Mouse (Mus musculus) kidney, embryonic 16.5 days (tissue): ENCODE results near the gene Prm3. TPM values are rescaled to one million over a fixed set of nuclear protein-coding genes. Genes with fewer than 3 reads are reported as not detected.
A peak's percentile ranks its signal among the peaks of the same experiment; 100 is the strongest.

ENCODE experiments used
- ATAC-seq: fragments of 200-750 bp; cut with Nextera tagmentation; 2 replicates; pipeline ENCODE4 v1.8.0; 2017; ENCODE audit warnings: moderate TSS enrichment; ENCODE audit not compliant: low FRiP score, low TSS enrichment
- H3K27ac ChIP-seq: fragments of 300-500 bp; sonication (generic); 2 replicates; pipeline ENCODE4 v1.5.1; 2014; ENCODE audit warnings: low read length
- H3K27me3 ChIP-seq: fragments of 300-500 bp; sonication (generic); 2 replicates; pipeline ENCODE4 v1.6.1; 2014; ENCODE audit warnings: low read length, control low read depth, mixed read lengths; ENCODE audit not compliant: insufficient read depth
- H3K36me3 ChIP-seq: fragments of 300-500 bp; sonication (generic); 2 replicates; pipeline ENCODE4 v1.6.1; 2014; ENCODE audit warnings: low read length, control low read depth, mixed read lengths; ENCODE audit not compliant: insufficient read depth
- H3K4me1 ChIP-seq: fragments of 300-500 bp; sonication (generic); 2 replicates; pipeline ENCODE4 v1.6.1; 2014; ENCODE audit warnings: low read length, control low read depth, mixed read lengths; ENCODE audit not compliant: insufficient read depth
- H3K4me2 ChIP-seq: fragments of 300-500 bp; sonication (generic); replicated peaks from 2 replicates; pipeline ENCODE4 v1.6.1; 2014; ENCODE audit warnings: low read depth, low read length
- H3K4me3 ChIP-seq: fragments of 300-500 bp; sonication (generic); 2 replicates; pipeline ENCODE4 v1.5.1; 2014; ENCODE audit warnings: mild to moderate bottlenecking, low read length
- H3K9ac ChIP-seq: fragments of 300-500 bp; sonication (generic); replicated peaks from 2 replicates; pipeline ENCODE4 v1.6.1; 2014; ENCODE audit warnings: low read length
- H3K9me3 ChIP-seq: fragments of 300-500 bp; sonication (generic); 2 replicates; pipeline ENCODE4 v1.6.1; 2016; ENCODE audit warnings: low read length, control low read depth
- WGBS: fragments of 180-500 bp; shearing (Covaris S2); extraction: QIAGEN DNeasy Blood & Tissue Kit; methylation state at CpG from one replicate; pipeline ENCODE4 v1.1.7; 2014; 5-methylcytosine and 5-hydroxymethylcytosine counted together
- polyA plus RNA-seq: library from polyadenylated mRNA; unstranded; fragments of >200 nt; fragmentation: Nextera tagmentation; extraction: Ambion mirVana; gene quantifications from 2 replicates; pipeline ENCODE4 v1.2.1, GENCODE M21; 2015

Prm3 gene
- polyA plus RNA-seq, 1 experiment from 2014 or later: not detected

DNA sequence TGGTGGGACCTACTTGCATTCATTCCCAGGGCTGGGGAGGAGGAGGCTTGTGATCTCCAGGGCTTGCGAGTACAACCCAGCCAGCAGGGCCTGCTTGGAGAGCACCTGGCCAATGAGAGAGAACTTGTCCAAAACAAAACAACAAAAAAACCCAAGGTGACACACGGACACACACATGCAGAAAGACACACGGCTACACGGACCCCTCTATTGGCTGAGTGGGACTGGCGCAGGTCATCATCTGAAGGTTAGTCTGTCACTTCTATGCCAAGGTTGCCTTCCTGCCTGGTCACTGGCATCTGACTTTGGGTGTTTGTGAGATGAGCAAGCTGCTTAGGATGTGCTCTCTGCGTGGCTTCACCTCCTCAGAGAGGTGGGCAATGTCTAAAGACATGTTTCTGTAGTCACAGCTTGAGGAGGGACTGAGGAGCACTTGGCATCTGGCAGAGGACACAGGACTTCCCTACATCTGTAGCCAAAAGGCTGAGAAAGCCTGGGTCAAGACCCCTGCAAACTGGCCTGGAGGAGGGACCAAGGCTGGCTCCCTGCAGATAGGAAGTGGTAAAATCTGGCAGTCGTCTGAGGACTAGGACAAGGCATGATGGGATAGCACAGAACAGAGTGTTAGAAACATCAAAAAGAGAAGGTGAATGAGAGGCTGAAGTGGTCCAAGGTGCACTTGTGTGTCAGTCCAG lies 37.2 kb upstream of the Prm3 start:
- ATAC-seq: no peak
- Histone ChIP-seq H3K36me3 (no peaks in the 10 kb centered on the region), H3K27me3 (no peaks in the 10 kb centered on the region), H3K9me3 (no peaks in the 10 kb centered on the region), H3K4me2 (no peak overlapping the region), H3K4me1 (0 out of 2 replicates have a peak, but pooled peaks cover 7% of the 10 kb centered on the region), H3K4me3 (no peak overlapping the region), H3K27ac (no peak overlapping the region), H3K9ac (no peak overlapping the region)
- WGBS: 78% methylated on average over 7 of the region's 7 CpGs

DNA sequence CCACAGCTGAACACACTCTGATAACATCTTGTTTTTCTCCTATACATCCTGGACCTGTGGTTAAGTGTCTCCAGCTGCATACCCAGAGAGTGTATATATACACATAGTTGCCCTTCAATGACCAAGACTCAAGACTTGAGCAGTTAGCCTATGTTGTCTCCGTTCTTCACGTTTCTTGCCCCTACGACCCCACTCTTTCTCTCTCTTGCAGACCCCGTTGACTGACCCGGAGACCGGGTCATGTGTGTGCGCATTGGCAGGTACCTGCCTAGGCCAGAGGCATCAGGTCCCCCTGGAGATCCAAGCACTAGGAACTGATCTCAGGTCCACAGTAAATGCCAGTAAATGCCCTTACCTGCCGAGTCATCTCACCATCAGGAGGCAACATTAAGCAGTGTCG lies 36.6 kb upstream of the Prm3 start:
- WGBS: 90% methylated on average over 9 of the region's 9 CpGs
- H3K4me3 ChIP-seq: no peak overlapping the region
- H3K9me3 ChIP-seq: no peaks in the 10 kb centered on the region
- no peak for ATAC-seq
- no peak overlapping the region for H3K27ac ChIP-seq
- H3K4me1 ChIP-seq: 0 out of 2 replicates have a peak, but pooled peaks cover 7% of the 10 kb centered on the region
- H3K36me3 ChIP-seq: no peaks in the 10 kb centered on the region
- no peak overlapping the region for H3K4me2 ChIP-seq
- no peaks in the 10 kb centered on the region for H3K27me3 ChIP-seq
- no peak overlapping the region for H3K9ac ChIP-seq

DNA sequence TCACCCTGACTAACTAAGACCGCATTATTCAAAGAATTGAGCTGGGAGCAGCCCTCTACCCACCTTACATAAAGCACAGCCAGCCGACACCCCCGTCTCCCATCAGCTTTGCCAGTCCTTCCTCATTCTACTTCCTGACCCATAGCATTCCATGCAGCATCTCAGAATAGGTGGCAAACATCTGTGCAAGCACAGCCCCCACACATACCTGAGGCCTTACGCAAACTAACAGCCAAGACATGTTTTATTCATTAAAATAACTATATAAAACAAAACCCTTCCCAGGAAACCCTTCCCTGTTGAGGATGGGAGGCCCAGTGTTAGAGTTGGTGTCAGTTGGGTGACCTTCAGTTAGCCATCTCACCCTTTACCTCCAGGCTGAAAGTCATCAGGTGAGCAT lies 35.1 kb upstream of the Prm3 start:
- Histone ChIP-seq H3K4me1 (0 out of 2 replicates have a peak, but pooled peaks cover 7% of the 10 kb centered on the region), H3K36me3 (no peaks in the 10 kb centered on the region), H3K4me2 (no peak overlapping the region), H3K9ac (no peak overlapping the region), H3K9me3 (no peaks in the 10 kb centered on the region), H3K27me3 (no peaks in the 10 kb centered on the region), H3K27ac (no peak overlapping the region), H3K4me3 (no peak overlapping the region)
- no peak for ATAC-seq
- WGBS: 74% methylated on average over 4 of the region's 4 CpGs

DNA sequence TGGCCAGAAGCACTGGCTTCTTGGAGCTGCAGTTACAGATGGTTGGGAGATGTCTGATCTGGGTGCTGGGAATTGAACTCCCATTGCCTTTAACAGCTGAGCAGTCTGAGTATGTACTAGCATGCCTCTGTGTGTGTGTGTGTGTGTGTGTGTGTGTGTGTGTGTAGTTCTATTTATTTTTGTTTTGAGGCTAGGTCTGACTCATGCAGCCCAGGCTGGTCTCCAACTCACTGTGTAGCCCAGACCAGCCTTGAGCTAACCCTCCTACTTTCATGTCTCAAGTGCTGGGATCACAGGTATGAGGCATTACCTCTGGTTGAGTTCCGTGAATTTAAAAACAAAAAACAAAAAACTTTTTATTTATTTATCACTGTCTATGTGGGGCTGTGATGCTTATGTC lies 33.8 kb upstream of the Prm3 start:
- 74% methylated on average over 1 of the region's 1 CpGs for WGBS
- Histone ChIP-seq H3K9ac (no peak overlapping the region), H3K4me2 (no peak overlapping the region), H3K27ac (no peak overlapping the region), H3K27me3 (no peaks in the 10 kb centered on the region), H3K9me3 (no peaks in the 10 kb centered on the region), H3K4me1 (0 out of 2 replicates have a peak, but pooled peaks cover 7% of the 10 kb centered on the region), H3K36me3 (no peaks in the 10 kb centered on the region), H3K4me3 (no peak overlapping the region)
- ATAC-seq: no peak

DNA sequence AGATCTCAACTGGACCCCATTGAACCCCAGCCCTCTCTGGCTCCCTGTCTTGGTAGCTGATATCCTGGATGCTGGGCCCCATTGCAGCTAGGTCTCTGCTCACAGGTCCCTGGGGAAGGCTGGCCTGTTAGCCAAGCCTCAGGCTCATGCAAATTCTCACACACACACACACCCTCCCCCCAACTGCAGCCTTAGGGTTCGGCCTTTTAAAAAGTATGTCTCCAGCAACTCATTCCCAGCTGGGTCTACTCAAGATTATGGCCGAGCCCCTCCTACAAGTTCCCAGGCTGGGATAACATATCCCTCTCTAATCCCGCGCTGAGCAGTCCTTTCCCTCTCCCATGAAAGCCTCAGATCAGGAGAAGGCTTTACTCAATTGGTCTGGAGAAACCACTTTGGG lies 30.7 kb upstream of the Prm3 start:
- Histone ChIP-seq H3K9me3 (no peaks in the 10 kb centered on the region), H3K4me1 (0 out of 2 replicates have a peak, but pooled peaks cover 7% of the 10 kb centered on the region), H3K27ac (peak overlapping the region; percentile 45; the same call in 1 of the 2 replicates), H3K9ac (no peak overlapping the region), H3K36me3 (no peaks in the 10 kb centered on the region), H3K27me3 (no peaks in the 10 kb centered on the region), H3K4me3 (no peak overlapping the region), H3K4me2 (no peak overlapping the region)
- 29% methylated on average over 4 of the region's 4 CpGs for WGBS
- peak; percentile 89 for ATAC-seq

DNA sequence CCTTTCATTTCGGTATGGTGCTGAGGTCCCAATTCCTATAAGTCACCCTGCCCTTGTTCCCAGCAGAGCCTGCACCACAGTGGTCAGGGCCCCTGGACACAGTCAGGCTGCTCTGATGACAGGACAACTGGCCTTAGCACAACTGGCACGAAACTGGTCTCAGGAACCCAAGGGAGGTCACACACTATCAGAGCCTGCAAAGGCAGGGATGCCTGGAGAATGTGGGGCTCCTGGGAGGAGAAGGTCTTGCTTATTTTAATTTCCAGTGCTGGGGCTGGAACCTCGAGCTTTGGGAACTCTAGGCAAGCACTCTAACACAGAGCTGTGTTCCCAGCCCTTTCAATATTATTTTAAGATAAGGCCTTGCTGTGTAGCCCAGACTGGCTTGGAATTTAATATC lies 29.3 kb upstream of the Prm3 start:
- Histone ChIP-seq H3K27me3 (no peaks in the 10 kb centered on the region), H3K4me1 (no peaks in the 10 kb centered on the region), H3K27ac (no peak overlapping the region), H3K4me2 (no peak overlapping the region), H3K36me3 (no peaks in the 10 kb centered on the region), H3K4me3 (no peak overlapping the region), H3K9me3 (no peaks in the 10 kb centered on the region), H3K9ac (no peak overlapping the region)
- ATAC-seq: no peak
- 61% methylated on average over 3 of the region's 3 CpGs for WGBS

DNA sequence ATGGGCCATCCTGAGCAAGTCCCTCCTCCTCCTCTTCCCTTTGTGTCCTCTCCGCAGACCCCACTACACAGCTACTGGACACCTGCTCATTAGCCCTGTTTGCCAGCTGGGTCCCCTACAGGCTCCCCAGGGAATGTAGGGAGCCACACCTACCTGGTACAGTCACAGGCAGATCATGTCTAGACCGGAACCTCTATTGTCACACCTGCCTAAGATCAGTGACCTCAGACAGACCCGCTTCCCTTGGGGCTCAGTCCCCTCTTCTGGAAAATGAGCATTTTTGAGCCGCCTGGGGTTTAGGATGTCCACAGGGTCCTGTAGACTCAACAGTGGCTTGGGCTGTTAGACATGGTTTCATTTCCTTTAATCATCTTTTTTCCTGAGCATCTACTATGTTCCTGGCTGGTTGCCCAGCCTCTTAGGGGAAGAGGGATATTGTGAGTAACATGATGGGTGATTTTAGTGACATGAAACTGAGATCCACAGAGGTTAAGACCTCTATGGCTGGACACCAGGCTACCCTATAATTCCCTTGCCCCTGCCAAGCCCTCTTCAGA lies 27.9 kb upstream of the Prm3 start:
- H3K4me3 ChIP-seq: no peak overlapping the region
- H3K9ac ChIP-seq: no peak overlapping the region
- no peak overlapping the region for H3K27ac ChIP-seq
- 84% methylated on average over 4 of the region's 4 CpGs for WGBS
- no peak for ATAC-seq
- no peaks in the 10 kb centered on the region for H3K27me3 ChIP-seq
- H3K4me2 ChIP-seq: no peak overlapping the region
- H3K9me3 ChIP-seq: no peaks in the 10 kb centered on the region
- no peaks in the 10 kb centered on the region for H3K4me1 ChIP-seq
- H3K36me3 ChIP-seq: no peaks in the 10 kb centered on the region

DNA sequence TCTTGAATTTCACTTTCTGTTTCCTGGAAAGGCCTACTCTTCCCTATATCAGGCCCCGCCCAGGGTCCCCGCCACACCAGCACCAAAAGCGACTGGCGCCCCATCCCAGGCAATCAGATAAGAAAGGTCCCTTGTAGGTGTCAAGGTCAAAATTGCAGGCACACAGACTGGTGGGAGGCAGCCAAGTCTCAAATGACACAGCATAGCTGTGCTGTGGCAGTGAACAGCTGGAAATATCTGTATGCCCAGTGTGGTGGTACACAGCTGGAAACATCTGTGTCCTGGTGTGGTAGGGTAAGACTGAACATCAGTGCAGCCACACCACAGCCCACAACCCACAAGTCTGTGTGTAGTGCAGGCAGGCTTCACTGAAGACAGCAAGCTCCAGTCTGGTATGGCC lies 24.1 kb upstream of the Prm3 start:
- H3K36me3 ChIP-seq: no peaks in the 10 kb centered on the region
- no peak overlapping the region for H3K27ac ChIP-seq
- H3K4me3 ChIP-seq: no peak overlapping the region
- H3K9me3 ChIP-seq: no peaks in the 10 kb centered on the region
- H3K4me2 ChIP-seq: no peak overlapping the region
- no peak for ATAC-seq
- H3K27me3 ChIP-seq: no peaks in the 10 kb centered on the region
- 48% methylated on average over 4 of the region's 4 CpGs for whole genome bisulfite sequencing
- H3K4me1 ChIP-seq: no peaks in the 10 kb centered on the region
- no peak overlapping the region for H3K9ac ChIP-seq

DNA sequence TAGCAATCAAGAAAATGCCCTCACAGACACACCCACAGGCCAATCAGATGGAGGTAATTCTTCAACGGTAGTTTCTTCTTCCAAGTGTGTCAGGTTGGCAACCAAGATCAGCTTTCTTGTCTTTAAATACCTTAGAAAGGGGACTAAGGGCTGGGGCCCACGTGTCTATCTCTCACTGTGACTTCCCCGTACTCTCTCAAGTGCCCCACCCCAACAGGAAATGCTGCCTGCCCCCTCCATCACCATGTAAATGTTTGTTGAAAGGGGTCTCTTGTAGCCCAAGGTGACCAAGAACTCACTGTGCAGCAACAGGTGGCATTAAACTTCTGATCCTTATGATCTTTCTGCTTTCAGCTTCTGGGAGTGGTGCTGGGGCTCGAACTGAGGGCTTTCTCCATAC lies 23.0 kb upstream of the Prm3 start:
- Histone ChIP-seq H3K9ac (no peak overlapping the region), H3K4me3 (no peak overlapping the region), H3K27me3 (no peaks in the 10 kb centered on the region), H3K36me3 (no peaks in the 10 kb centered on the region), H3K27ac (no peak overlapping the region), H3K9me3 (no peaks in the 10 kb centered on the region), H3K4me2 (no peak overlapping the region), H3K4me1 (no peaks in the 10 kb centered on the region)
- ATAC-seq: no peak
- 78% methylated on average over 4 of the region's 4 CpGs for WGBS

DNA sequence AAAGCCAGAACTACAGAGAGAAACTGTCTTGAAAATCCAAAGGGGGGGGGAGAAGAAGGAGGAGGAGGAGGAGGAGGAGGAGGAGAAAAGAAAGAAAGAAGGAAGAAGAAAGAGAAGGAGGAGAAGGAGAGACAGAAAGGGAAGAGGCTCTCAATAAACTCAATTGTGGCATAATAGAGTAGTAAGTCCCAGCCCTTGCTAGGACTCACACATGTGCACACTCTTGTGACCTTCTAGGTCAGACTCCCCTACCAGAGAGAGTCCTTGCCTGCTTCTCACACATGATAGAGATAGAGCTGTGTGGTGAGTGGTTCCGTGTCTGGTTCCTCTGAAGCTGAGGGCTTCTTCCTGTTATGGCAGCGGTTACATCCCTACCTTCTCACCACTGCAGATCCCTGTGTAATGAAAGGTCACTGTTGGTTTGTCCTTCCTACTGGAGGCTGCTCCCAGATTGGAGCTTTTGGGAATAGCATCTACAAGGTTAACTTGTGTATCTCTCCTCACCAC lies 22.2 kb upstream of the Prm3 start, which contains the start of gene Gm11172:
Gm11172 (plus strand) TSS at position 51 of the 507 bp plus-strand sequence.
- ATAC-seq: no peak
- 93% methylated on average over 2 of the region's 2 CpGs for WGBS
- no peak within 1 kb of the TSS for H3K4me3 ChIP-seq
- H3K27me3 ChIP-seq: no peaks in the 10 kb centered on the region
- H3K36me3 ChIP-seq: no peaks in the 10 kb centered on the region
- H3K9me3 ChIP-seq: no peaks in the 10 kb centered on the region
- no peaks in the 10 kb centered on the region for H3K4me1 ChIP-seq
- no peak within 1 kb of the TSS for H3K27ac ChIP-seq
- H3K9ac ChIP-seq: no peak within 1 kb of the TSS
- no peak within 1 kb of the TSS for H3K4me2 ChIP-seq
